Mouse (Mus musculus): ENCODE measurements at regions not wholly inside any gene's neighbourhood (a gene's known extent, or its start where the extent isn't known, plus 50 kb on each side); places are given as distances from the start of the nearest gene placed in this dataset.

GRCm38 (mm10) chr4:152633896-152634295 is 156.2 kb upstream of the Kcnab2 start:
- no peak for ATAC-seq
- no peak for DNase-seq (ENCODE audit: low spot score)
- no peak overlapping the region for H3K27ac ChIP-seq
- peaks cover 8% of the 10 kb centered on the region; the same call in 1 of the 2 replicates for H3K4me1 ChIP-seq (ENCODE audit: insufficient read depth, low read length)
- no peaks in the 10 kb centered on the region for H3K36me3 ChIP-seq (ENCODE audit: insufficient read depth, low read length)
- no peaks in the 10 kb centered on the region for H3K9me3 ChIP-seq (ENCODE audit: low read length)
- no peak overlapping the region for H3K4me3 ChIP-seq (ENCODE audit: low read length)
- H3K9ac ChIP-seq (replicated peaks; ENCODE audit: low read length), result no peak overlapping the region
- WGBS, result 40% methylated on average over 6 of the region's 6 CpGs
- TF ChIP-seq CTCF (IDR thresholded peaks at IDR 0.05; ENCODE audit: low read depth), result no peak
- H3K4me2 ChIP-seq (ENCODE audit: low read depth, low read length), result no peak overlapping the region
- H3K27me3 ChIP-seq (ENCODE audit: insufficient read depth, low read length), result no peaks in the 10 kb centered on the region

GRCm38 (mm10) chr4:152628111-152628510 is 150.4 kb upstream of the Kcnab2 start:
- DNase-seq (ENCODE audit: low spot score), result peak; percentile 62
- no peak overlapping the region for H3K4me2 ChIP-seq (ENCODE audit: low read depth, low read length)
- no peak overlapping the region for H3K9ac ChIP-seq (replicated peaks; ENCODE audit: low read length)

GRCm38 (mm10) chr4:152625032-152626003 is 147.6 kb upstream of the Kcnab2 start:
- peaks cover 14% of the 10 kb centered on the region for H3K4me1 ChIP-seq (ENCODE audit: insufficient read depth, low read length)
- H3K27me3 ChIP-seq (ENCODE audit: insufficient read depth, low read length), result no peaks in the 10 kb centered on the region
- TF ChIP-seq CTCF (IDR thresholded peaks at IDR 0.05; ENCODE audit: low read depth), result peak; percentile 96
- no peak overlapping the region for H3K4me3 ChIP-seq (ENCODE audit: low read length)
- no peaks in the 10 kb centered on the region for H3K9me3 ChIP-seq (ENCODE audit: low read length)
- ATAC-seq (peak; percentile 80), DNase-seq (ENCODE audit: low spot score) (peak; percentile 91)
- peak overlapping the region; percentile 24; the same call in 1 of the 2 replicates for H3K4me2 ChIP-seq (ENCODE audit: low read depth, low read length)
- WGBS, result 2% methylated on average over 22 of the region's 22 CpGs
- peak overlapping the region; percentile 56 for H3K27ac ChIP-seq
- H3K9ac ChIP-seq (replicated peaks; ENCODE audit: low read length), result no peak overlapping the region
- H3K36me3 ChIP-seq (ENCODE audit: insufficient read depth, low read length), result no peaks in the 10 kb centered on the region

More at GRCm38 (mm10) chr4:152628111-152628510, 150.4 kb upstream of the Kcnab2 start:
- Histone ChIP-seq H3K9me3 (ENCODE audit: low read length) (no peaks in the 10 kb centered on the region), H3K27me3 (ENCODE audit: insufficient read depth, low read length) (no peaks in the 10 kb centered on the region), H3K4me1 (ENCODE audit: insufficient read depth, low read length) (peaks cover 9% of the 10 kb centered on the region), H3K4me3 (ENCODE audit: low read length) (no peak overlapping the region), H3K27ac (no peak overlapping the region), H3K36me3 (ENCODE audit: insufficient read depth, low read length) (no peaks in the 10 kb centered on the region)
- ATAC-seq, result no peak
- TF ChIP-seq CTCF (IDR thresholded peaks at IDR 0.05; ENCODE audit: low read depth), result no peak
- 62% methylated on average over 4 of the region's 4 CpGs for WGBS

GRCm38 (mm10) chr4:152622022-152622777 is 144.5 kb upstream of the Kcnab2 start:
- ATAC-seq (no peak), DNase-seq (ENCODE audit: low spot score) (peak; percentile 79)
- H3K27ac ChIP-seq, result peak overlapping the region; percentile 36; the same call in 1 of the 2 replicates
- H3K4me1 ChIP-seq (ENCODE audit: insufficient read depth, low read length), result peaks cover 14% of the 10 kb centered on the region
- H3K9ac ChIP-seq (replicated peaks; ENCODE audit: low read length), result 0 out of 2 replicates have a peak overlapping the region, but pooled peaks have one; percentile 9
- no peak overlapping the region for H3K4me2 ChIP-seq (ENCODE audit: low read depth, low read length)
- WGBS, result 58% methylated on average over 9 of the region's 9 CpGs
- no peak overlapping the region for H3K4me3 ChIP-seq (ENCODE audit: low read length)
- H3K36me3 ChIP-seq (ENCODE audit: insufficient read depth, low read length), result no peaks in the 10 kb centered on the region
- no peaks in the 10 kb centered on the region for H3K27me3 ChIP-seq (ENCODE audit: insufficient read depth, low read length)
- H3K9me3 ChIP-seq (ENCODE audit: low read length), result no peaks in the 10 kb centered on the region
- peak; percentile 68 for TF ChIP-seq CTCF (IDR thresholded peaks at IDR 0.05; ENCODE audit: low read depth)

GRCm38 (mm10) chr4:152617636-152618035 is 140.0 kb upstream of the Kcnab2 start:
- Histone ChIP-seq H3K9ac (replicated peaks; ENCODE audit: low read length) (no peak overlapping the region), H3K36me3 (ENCODE audit: insufficient read depth, low read length) (no peaks in the 10 kb centered on the region), H3K4me1 (ENCODE audit: insufficient read depth, low read length) (peaks cover under 1% of the 10 kb centered on the region; the same call in 1 of the 2 replicates), H3K9me3 (ENCODE audit: low read length) (no peaks in the 10 kb centered on the region), H3K4me2 (ENCODE audit: low read depth, low read length) (no peak overlapping the region), H3K27ac (no peak overlapping the region), H3K27me3 (ENCODE audit: insufficient read depth, low read length) (no peaks in the 10 kb centered on the region), H3K4me3 (ENCODE audit: low read length) (no peak overlapping the region)
- ATAC-seq, result no peak
- 53% methylated on average over 3 of the region's 3 CpGs for WGBS
- no peak for TF ChIP-seq CTCF (IDR thresholded peaks at IDR 0.05; ENCODE audit: low read depth)
- no peak for DNase-seq (ENCODE audit: low spot score)

GRCm38 (mm10) chr4:152615155-152615554 is 137.5 kb upstream of the Kcnab2 start:
- no peaks in the 10 kb centered on the region for H3K4me1 ChIP-seq (ENCODE audit: insufficient read depth, low read length)
- no peak overlapping the region for H3K9ac ChIP-seq (replicated peaks; ENCODE audit: low read length)
- WGBS, result 94% methylated on average over 2 of the region's 2 CpGs
- ATAC-seq (no peak), DNase-seq (ENCODE audit: low spot score) (no peak)
- no peak overlapping the region for H3K4me3 ChIP-seq (ENCODE audit: low read length)
- no peaks in the 10 kb centered on the region for H3K9me3 ChIP-seq (ENCODE audit: low read length)
- no peaks in the 10 kb centered on the region for H3K36me3 ChIP-seq (ENCODE audit: insufficient read depth, low read length)
- no peaks in the 10 kb centered on the region for H3K27me3 ChIP-seq (ENCODE audit: insufficient read depth, low read length)
- no peak overlapping the region for H3K27ac ChIP-seq
- no peak overlapping the region for H3K4me2 ChIP-seq (ENCODE audit: low read depth, low read length)
- TF ChIP-seq CTCF (IDR thresholded peaks at IDR 0.05; ENCODE audit: low read depth), result no peak
